Mouse (Mus musculus) stomach, embryonic 16.5 days (tissue): ENCODE results near the gene Lemd1. TPM values are rescaled to one million over a fixed set of nuclear protein-coding genes. Genes with fewer than 3 reads are reported as not detected.

Source experiments
- ATAC-seq: fragments of 200-750 bp; cut with Nextera tagmentation; 2 replicates; pipeline ENCODE4 v1.8.0; 2017; ENCODE audit warnings: moderate number of reproducible peaks, moderate TSS enrichment; ENCODE audit not compliant: insufficient read depth, low FRiP score
- H3K27ac ChIP-seq: fragments of 300-500 bp; sonication (generic); 2 replicates; pipeline ENCODE4 v1.5.1; 2014; ENCODE audit warnings: low read length
- H3K27me3 ChIP-seq: fragments of 300-500 bp; sonication (generic); 2 replicates; pipeline ENCODE4 v1.6.1; 2014; ENCODE audit warnings: low read length, control low read depth, mixed read lengths; ENCODE audit not compliant: control insufficient read depth, insufficient read depth
- H3K36me3 ChIP-seq: fragments of 300-500 bp; sonication (generic); 2 replicates; pipeline ENCODE4 v1.6.1; 2014; ENCODE audit warnings: low read length; ENCODE audit not compliant: control insufficient read depth, insufficient read depth
- H3K4me1 ChIP-seq: fragments of 300-500 bp; sonication (generic); 2 replicates; pipeline ENCODE4 v1.6.1; 2014; ENCODE audit warnings: low read length, control low read depth, mixed read lengths; ENCODE audit not compliant: control insufficient read depth, insufficient read depth
- H3K4me2 ChIP-seq: fragments of 300-500 bp; sonication (generic); 2 replicates; pipeline ENCODE4 v1.6.1; 2014; ENCODE audit warnings: low read depth, low read length, mixed read lengths
- H3K4me3 ChIP-seq: fragments of 300-500 bp; sonication (generic); replicated peaks from 2 replicates; pipeline ENCODE4 v1.5.1; 2014; ENCODE audit warnings: mild to moderate bottlenecking, low read length
- H3K9ac ChIP-seq: fragments of 300-500 bp; sonication (generic); 2 replicates; pipeline ENCODE4 v1.6.1; 2014; ENCODE audit warnings: low read length
- H3K9me3 ChIP-seq: fragments of 300-500 bp; sonication (generic); replicated peaks from 2 replicates; pipeline ENCODE4 v1.6.1; 2016; ENCODE audit warnings: low read length, control low read depth; ENCODE audit not compliant: control insufficient read depth
- WGBS: fragments of 180-500 bp; shearing (Covaris S2); extraction: QIAGEN DNeasy Blood & Tissue Kit; methylation state at CpG from one replicate; pipeline ENCODE4 v1.1.7; 2014; 5-methylcytosine and 5-hydroxymethylcytosine counted together
- polyA plus RNA-seq: library from polyadenylated mRNA; unstranded; fragments of >200 nt; fragmentation: Nextera tagmentation; extraction: Ambion mirVana; gene quantifications from 2 replicates; pipeline ENCODE4 v1.2.1, GENCODE M21; 2015

Gene Lemd1
- polyA plus RNA-seq, 1 experiment from 2014 or later = 0.49 TPM

- H3K4me1 ChIP-seq = 0 out of 2 replicates have a peak, but pooled peaks cover 6% of the 10 kb centered on the region
- H3K9me3 ChIP-seq = no peaks in the 10 kb centered on the region
- 0 out of 2 replicates have a peak, but pooled peaks cover 3% of the 10 kb centered on the region for H3K27me3 ChIP-seq
- no peaks in the 10 kb centered on the region for H3K36me3 ChIP-seq
- H3K9ac ChIP-seq = no peak overlapping the region
- no peak overlapping the region for H3K27ac ChIP-seq
- WGBS = 56% methylated on average over 3 of the region's 3 CpGs
- ATAC-seq = no peak
- no peak overlapping the region for H3K4me2 ChIP-seq
- H3K4me3 ChIP-seq = no peak overlapping the region
Measured at GRCm38 (mm10) chr1:132216276-132216675, 25.0 kb downstream of the Lemd1 start.

- no peak for ATAC-seq
- H3K27me3 ChIP-seq = no peaks in the 10 kb centered on the region
- 35% methylated on average over 2 of the region's 2 CpGs for WGBS
- no peaks in the 10 kb centered on the region for H3K4me1 ChIP-seq
- H3K4me3 ChIP-seq = no peak overlapping the region
- H3K4me2 ChIP-seq = no peak overlapping the region
- no peak overlapping the region for H3K27ac ChIP-seq
- H3K9me3 ChIP-seq = no peaks in the 10 kb centered on the region
- H3K9ac ChIP-seq = no peak overlapping the region
- H3K36me3 ChIP-seq = no peaks in the 10 kb centered on the region
Measured at GRCm38 (mm10) chr1:132221627-132222026, 30.4 kb downstream of the Lemd1 start.

GRCm38 (mm10) chr1:132222166-132222565 lies 30.9 kb downstream of the Lemd1 start:
- no peaks in the 10 kb centered on the region for H3K27me3 ChIP-seq
- WGBS = 36% methylated on average over 6 of the region's 6 CpGs
- H3K4me1 ChIP-seq = no peaks in the 10 kb centered on the region
- no peak overlapping the region for H3K9ac ChIP-seq
- no peaks in the 10 kb centered on the region for H3K36me3 ChIP-seq
- no peak overlapping the region for H3K4me3 ChIP-seq
- H3K9me3 ChIP-seq = no peaks in the 10 kb centered on the region
- H3K4me2 ChIP-seq = no peak overlapping the region
- no peak for ATAC-seq
- no peak overlapping the region for H3K27ac ChIP-seq

GRCm38 (mm10) chr1:132226297-132227080 lies 35.3 kb downstream of the Lemd1 start:
- 62% methylated on average over 13 of the region's 13 CpGs for WGBS
- Histone ChIP-seq H3K4me1 (no peaks in the 10 kb centered on the region), H3K27me3 (no peaks in the 10 kb centered on the region), H3K4me3 (no peak overlapping the region), H3K9me3 (no peaks in the 10 kb centered on the region), H3K27ac (no peak overlapping the region), H3K4me2 (no peak overlapping the region), H3K36me3 (no peaks in the 10 kb centered on the region), H3K9ac (no peak overlapping the region)
- no peak for ATAC-seq

GRCm38 (mm10) chr1:132229667-132230066 lies 38.4 kb downstream of the Lemd1 start, which contains the start of gene Gm10188:
Gm10188 (minus strand) TSS chr1:132229767.
- H3K36me3 ChIP-seq = no peaks in the 10 kb centered on the region
- H3K4me2 ChIP-seq = no peak within 1 kb of the TSS
- no peaks in the 10 kb centered on the region for H3K4me1 ChIP-seq
- no peak within 1 kb of the TSS for H3K9ac ChIP-seq
- H3K27ac ChIP-seq = no peak within 1 kb of the TSS
- no peaks in the 10 kb centered on the region for H3K9me3 ChIP-seq
- no peak within 1 kb of the TSS for H3K4me3 ChIP-seq
- H3K27me3 ChIP-seq = no peaks in the 10 kb centered on the region
- no peak for ATAC-seq
- WGBS = 86% methylated on average over 3 of the region's 3 CpGs

- 56% methylated on average over 7 of the region's 7 CpGs for WGBS
- Histone ChIP-seq H3K4me1 (no peaks in the 10 kb centered on the region), H3K27ac (no peak overlapping the region), H3K27me3 (no peaks in the 10 kb centered on the region), H3K4me3 (no peak overlapping the region), H3K9me3 (no peaks in the 10 kb centered on the region), H3K9ac (no peak overlapping the region), H3K4me2 (no peak overlapping the region), H3K36me3 (no peaks in the 10 kb centered on the region)
- ATAC-seq = no peak
Measured at GRCm38 (mm10) chr1:132231470-132232274, 40.4 kb downstream of the Lemd1 start.

GRCm38 (mm10) chr1:132233566-132233965 lies 42.3 kb downstream of the Lemd1 start:
- 20% methylated on average over 12 of the region's 12 CpGs for WGBS
- Histone ChIP-seq H3K27me3 (no peaks in the 10 kb centered on the region), H3K27ac (no peak overlapping the region), H3K4me3 (no peak overlapping the region), H3K36me3 (no peaks in the 10 kb centered on the region), H3K4me2 (no peak overlapping the region), H3K9ac (no peak overlapping the region), H3K4me1 (no peaks in the 10 kb centered on the region), H3K9me3 (no peaks in the 10 kb centered on the region)
- ATAC-seq = 0 out of 2 replicates have a peak, but pooled peaks have one; percentile 56

DNA sequence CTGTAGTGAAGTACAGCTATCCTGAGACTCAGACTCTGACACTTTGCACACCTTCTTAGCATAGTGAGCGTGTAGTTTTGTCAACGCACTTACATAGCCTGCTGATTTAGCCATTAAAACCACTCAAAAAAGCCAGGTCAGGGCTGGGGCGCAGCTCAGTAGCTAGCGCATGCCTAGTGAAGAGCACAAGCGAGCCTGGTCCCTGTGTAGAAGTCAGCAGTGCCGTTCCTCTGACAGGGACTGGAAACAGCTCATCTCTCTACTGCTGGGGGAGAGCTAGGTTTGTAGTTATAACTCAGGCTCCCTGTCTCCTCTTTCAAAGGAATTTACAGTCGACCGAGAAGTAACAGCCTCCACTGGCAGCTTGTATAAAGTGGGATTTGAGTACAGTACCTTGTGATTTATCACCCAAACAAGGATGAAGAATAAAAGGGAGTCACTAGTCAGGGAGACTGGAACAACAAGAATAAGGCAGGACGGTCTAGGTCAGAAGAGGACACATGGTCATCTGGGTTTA lies 43.6 kb downstream of the Lemd1 start:
- Histone ChIP-seq H3K27me3 (no peaks in the 10 kb centered on the region), H3K4me3 (no peak overlapping the region), H3K4me2 (no peak overlapping the region), H3K4me1 (no peaks in the 10 kb centered on the region), H3K27ac (no peak overlapping the region), H3K9ac (no peak overlapping the region), H3K36me3 (no peaks in the 10 kb centered on the region), H3K9me3 (no peaks in the 10 kb centered on the region)
- WGBS = 40% methylated on average over 9 of the region's 9 CpGs
- no peak for ATAC-seq

DNA sequence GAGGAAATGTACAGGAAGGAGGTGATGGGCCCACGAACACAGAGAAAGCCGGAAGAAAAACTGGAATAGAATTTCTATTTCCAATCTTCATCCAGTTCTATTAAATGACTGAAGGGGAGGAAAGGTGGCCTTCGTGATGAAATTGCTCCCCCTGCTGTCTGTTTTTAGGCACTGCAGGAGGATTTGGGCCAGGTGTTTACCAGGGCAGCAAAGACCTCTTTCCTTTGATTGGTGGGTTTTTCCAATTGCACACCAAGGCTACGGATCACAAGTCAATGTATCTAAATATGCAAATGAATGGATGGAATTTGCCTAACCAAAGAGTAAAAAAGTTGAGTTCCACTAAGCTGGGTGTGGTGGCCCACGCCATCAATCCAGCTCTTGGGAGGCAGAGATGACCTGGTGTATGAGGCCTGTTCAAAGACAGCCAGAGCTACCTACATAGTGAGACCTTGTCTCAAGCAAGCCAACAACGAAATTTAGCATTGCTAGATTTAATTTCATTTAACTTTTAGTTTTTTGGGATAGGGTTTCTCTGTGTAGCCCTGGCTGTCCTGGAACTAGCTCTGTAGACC lies 46.4 kb downstream of the Lemd1 start:
- 21% methylated on average over 6 of the region's 6 CpGs for WGBS
- no peak overlapping the region for H3K4me2 ChIP-seq
- H3K36me3 ChIP-seq = no peaks in the 10 kb centered on the region
- ATAC-seq = no peak
- H3K9ac ChIP-seq = no peak overlapping the region
- H3K4me3 ChIP-seq = no peak overlapping the region
- H3K27ac ChIP-seq = no peak overlapping the region
- H3K4me1 ChIP-seq = no peaks in the 10 kb centered on the region
- H3K27me3 ChIP-seq = no peaks in the 10 kb centered on the region
- H3K9me3 ChIP-seq = no peaks in the 10 kb centered on the region
